Mouse (Mus musculus) limb, embryonic 11.5 days (tissue): ENCODE measurements around the gene Evx2. TPM values are rescaled to one million over a fixed set of nuclear protein-coding genes. Genes with fewer than 3 reads are reported as not detected.

Experiments
- ATAC-seq: fragments of 200-750 bp; cut with Nextera tagmentation; 2 replicates; pipeline ENCODE4 v1.8.0; 2017; ENCODE audit warnings: low read depth; ENCODE audit not compliant: insufficient number of reproducible peaks, low FRiP score, low TSS enrichment
- DNase-seq: peaks from one replicate; pipeline ENCODE4 v3.0.0-alpha.2; 2015; ENCODE audit warnings: low spot score
- H3K27ac ChIP-seq: fragments of 300-500 bp; sonication (generic); replicated peaks from 2 replicates; pipeline ENCODE4 v1.5.1; 2014; ENCODE audit warnings: low read depth, mild to moderate bottlenecking, low read length
- H3K27me3 ChIP-seq: fragments of 300-500 bp; sonication (generic); 2 replicates; pipeline ENCODE4 v1.6.1; 2014; ENCODE audit warnings: mild to moderate bottlenecking, low read length, mixed read lengths; ENCODE audit not compliant: control insufficient read depth, insufficient read depth
- H3K36me3 ChIP-seq: fragments of 300-500 bp; sonication (generic); 2 replicates; pipeline ENCODE4 v1.6.1; 2014; ENCODE audit warnings: mild to moderate bottlenecking, low read length, moderate library complexity, mixed read lengths; ENCODE audit not compliant: control insufficient read depth, insufficient read depth
- H3K4me1 ChIP-seq: fragments of 300-500 bp; sonication (generic); 2 replicates; pipeline ENCODE4 v1.6.1; 2014; ENCODE audit warnings: low read length, mixed read lengths; ENCODE audit not compliant: control insufficient read depth, insufficient read depth
- H3K4me2 ChIP-seq: fragments of 300-500 bp; sonication (generic); 2 replicates; pipeline ENCODE4 v1.6.1; 2014; ENCODE audit warnings: low read depth, mild to moderate bottlenecking, moderate library complexity; ENCODE audit not compliant: severe bottlenecking
- H3K4me3 ChIP-seq: fragments of 300-500 bp; sonication (generic); 2 replicates; pipeline ENCODE4 v1.5.1; 2014; ENCODE audit warnings: low read depth, low read length
- H3K9ac ChIP-seq: fragments of 300-500 bp; sonication (generic); 2 replicates; pipeline ENCODE4 v1.6.1; 2014; ENCODE audit warnings: mild to moderate bottlenecking, low read length
- H3K9me3 ChIP-seq: fragments of 300-500 bp; sonication (generic); 2 replicates; pipeline ENCODE4 v1.6.1; 2016; ENCODE audit warnings: low read length; ENCODE audit not compliant: control insufficient read depth
- WGBS: fragments of 180-500 bp; shearing (Covaris S2); extraction: QIAGEN DNeasy Blood & Tissue Kit; methylation state at CpG from one replicate; pipeline ENCODE4 v1.1.7; 2014; 5-methylcytosine and 5-hydroxymethylcytosine counted together
- polyA plus RNA-seq: library from polyadenylated mRNA; unstranded; fragments of >200 nt; fragmentation: Nextera tagmentation; extraction: Ambion mirVana; gene quantifications from 2 replicates; pipeline ENCODE4 v1.2.1, GENCODE M21; 2014

The Evx2 gene
- polyA plus RNA-seq, 1 experiment from 2014 or later = 3.8 TPM

- Histone ChIP-seq H3K4me1 (peaks cover 22% of the 10 kb centered on the region), H3K9ac (peak within 1 kb of the TSS; percentile 90), H3K9me3 (no peaks in the 10 kb centered on the region), H3K4me2 (peak within 1 kb of the TSS; percentile 47), H3K27me3 (peaks cover 20% of the 10 kb centered on the region), H3K27ac (peak within 1 kb of the TSS; percentile 90), H3K36me3 (no peaks in the 10 kb centered on the region), H3K4me3 (peak within 1 kb of the TSS; percentile 52)
- peak; percentile 53; the same call in 1 of the 2 replicates for ATAC-seq
- under 1% methylated on average over 47 of the region's 47 CpGs for WGBS
- peak; percentile 77 for DNase-seq
Observed at GRCm38 (mm10) chr2:74674881-74675665, 15.7 kb upstream of the Evx2 start, which contains the start of gene Hoxd12. Gene Hoxd12, plus strand, starts transcription at chr2:74675013.

GRCm38 (mm10) chr2:74673835-74674425, 14.6 kb upstream of the Evx2 start:
- Histone ChIP-seq H3K4me1 (peaks cover 15% of the 10 kb centered on the region), H3K27ac (peak overlapping the region; percentile 90), H3K9me3 (no peaks in the 10 kb centered on the region), H3K4me2 (peak overlapping the region; percentile 47), H3K4me3 (peak overlapping the region; percentile 52), H3K36me3 (no peaks in the 10 kb centered on the region), H3K27me3 (peaks cover 27% of the 10 kb centered on the region), H3K9ac (peak overlapping the region; percentile 90)
- under 1% methylated on average over 24 of the region's 24 CpGs for WGBS
- DNase-seq (peak; percentile 88), ATAC-seq (peak; percentile 45; the same call in 1 of the 2 replicates)

DNA sequence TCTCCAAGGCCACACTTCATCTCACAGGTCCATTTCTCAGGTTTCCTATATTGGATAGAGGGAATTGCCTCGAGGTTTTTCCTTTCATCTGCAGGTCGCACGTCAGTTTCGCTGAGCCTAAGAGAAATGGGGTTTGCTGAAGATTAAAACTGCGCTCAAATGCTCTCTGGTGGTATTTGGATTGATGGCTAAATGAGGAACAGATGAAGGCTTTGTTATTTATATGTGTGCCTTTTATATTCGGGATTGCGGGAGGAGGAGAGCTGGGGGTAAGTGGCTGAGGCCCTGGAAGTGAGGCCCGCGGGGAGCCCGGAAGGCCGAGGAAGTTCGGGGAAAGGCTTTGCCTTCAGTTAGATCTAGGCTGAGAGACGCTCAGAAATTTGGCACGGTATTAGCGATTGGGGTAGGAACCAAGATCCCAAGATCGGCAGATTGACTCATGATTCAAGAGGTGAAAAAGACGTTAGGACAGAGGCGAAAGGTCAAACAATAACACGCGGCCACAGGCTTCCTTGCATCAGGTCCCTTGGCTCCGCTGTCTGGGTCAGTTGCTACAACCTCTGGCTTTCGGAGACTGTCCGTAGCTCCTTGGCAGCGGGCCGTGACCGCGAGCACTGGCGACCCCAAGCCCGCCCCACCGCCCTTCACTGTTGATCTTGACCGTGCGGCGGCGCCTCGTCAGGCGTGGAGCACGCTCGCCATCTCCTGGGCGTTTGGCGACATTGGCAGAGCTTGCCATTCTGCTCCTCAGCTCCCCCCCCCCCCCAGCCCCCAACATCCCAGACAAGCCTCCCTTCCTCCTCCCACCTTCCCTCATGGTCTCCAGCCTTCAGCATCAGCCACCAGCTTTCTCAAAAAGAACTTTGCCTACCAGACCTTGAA, 13.4 kb upstream of the Evx2 start:
- Histone ChIP-seq H3K4me1 (peaks cover 18% of the 10 kb centered on the region), H3K4me3 (peak overlapping the region; percentile 28), H3K4me2 (peak overlapping the region; percentile 47), H3K36me3 (no peaks in the 10 kb centered on the region), H3K27me3 (peaks cover 34% of the 10 kb centered on the region), H3K9me3 (no peaks in the 10 kb centered on the region), H3K9ac (peak overlapping the region; percentile 60), H3K27ac (peak overlapping the region; percentile 90)
- under 1% methylated on average over 40 of the region's 40 CpGs for WGBS
- peak; percentile 91 for DNase-seq
- ATAC-seq = peak; percentile 34

GRCm38 (mm10) chr2:74671847-74672246, 12.5 kb upstream of the Evx2 start:
- peak overlapping the region; percentile 28 for H3K4me3 ChIP-seq
- H3K9me3 ChIP-seq = no peaks in the 10 kb centered on the region
- ATAC-seq (no peak), DNase-seq (peak; percentile 40)
- peak overlapping the region; percentile 55 for H3K9ac ChIP-seq
- H3K36me3 ChIP-seq = no peaks in the 10 kb centered on the region
- H3K27ac ChIP-seq = 0 out of 2 replicates have a peak overlapping the region, but pooled peaks have one; percentile 74
- H3K27me3 ChIP-seq = peaks cover 36% of the 10 kb centered on the region
- H3K4me2 ChIP-seq = peak overlapping the region; percentile 47
- peaks cover 18% of the 10 kb centered on the region for H3K4me1 ChIP-seq
- under 1% methylated on average over 5 of the region's 5 CpGs for WGBS

DNA sequence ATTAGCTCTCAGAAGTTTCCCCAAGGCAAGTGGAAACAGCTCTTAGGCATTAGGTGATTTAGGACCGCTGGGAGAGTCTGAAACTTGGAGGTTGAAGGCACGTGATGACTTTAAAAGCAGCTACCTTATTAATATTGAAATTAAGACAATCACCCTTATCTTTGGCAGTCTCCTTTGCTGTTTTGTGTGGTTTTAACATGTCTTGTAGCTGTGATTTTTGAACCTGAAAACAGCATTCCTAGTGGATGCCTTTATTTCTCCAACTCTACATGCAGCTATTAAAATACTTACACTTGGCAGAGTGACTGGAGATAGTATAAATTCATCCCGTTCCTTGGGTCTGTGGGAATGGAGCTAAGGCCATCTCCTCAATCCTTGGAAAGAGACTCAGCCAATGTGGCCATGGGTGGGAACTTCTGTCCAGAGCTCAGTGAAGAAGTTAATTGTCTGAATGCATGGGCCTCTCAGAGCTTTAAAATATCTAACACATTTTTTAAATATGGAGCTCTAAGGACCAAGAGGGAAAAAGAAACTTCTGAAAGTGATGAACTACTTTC, 11.4 kb upstream of the Evx2 start:
- ATAC-seq = no peak
- Histone ChIP-seq H3K4me2 (peak overlapping the region; percentile 47), H3K36me3 (no peaks in the 10 kb centered on the region), H3K27ac (no peak overlapping the region), H3K27me3 (peaks cover 43% of the 10 kb centered on the region), H3K4me3 (peak overlapping the region; percentile 63), H3K9me3 (no peaks in the 10 kb centered on the region), H3K9ac (peak overlapping the region; percentile 50), H3K4me1 (peaks cover 18% of the 10 kb centered on the region)
- WGBS = 3% methylated on average over 3 of the region's 3 CpGs
- DNase-seq = no peak

GRCm38 (mm10) chr2:74669650-74670235, 10.4 kb upstream of the Evx2 start:
- no peaks in the 10 kb centered on the region for H3K9me3 ChIP-seq
- peak overlapping the region; percentile 90 for H3K9ac ChIP-seq
- 0 out of 2 replicates have a peak overlapping the region, but pooled peaks have one; percentile 5 for H3K27ac ChIP-seq
- H3K36me3 ChIP-seq = no peaks in the 10 kb centered on the region
- peak overlapping the region; percentile 63 for H3K4me3 ChIP-seq
- H3K4me1 ChIP-seq = peaks cover 17% of the 10 kb centered on the region
- ATAC-seq (no peak), DNase-seq (peak; percentile 62)
- H3K4me2 ChIP-seq = peak overlapping the region; percentile 88
- peaks cover 44% of the 10 kb centered on the region for H3K27me3 ChIP-seq
- WGBS = under 1% methylated on average over 14 of the region's 14 CpGs

GRCm38 (mm10) chr2:74669230-74669578, 9.8 kb upstream of the Evx2 start:
- no peaks in the 10 kb centered on the region for H3K9me3 ChIP-seq
- no peaks in the 10 kb centered on the region for H3K36me3 ChIP-seq
- H3K4me3 ChIP-seq = peak overlapping the region; percentile 63
- H3K27ac ChIP-seq = peak overlapping the region; percentile 84
- H3K4me1 ChIP-seq = peaks cover 13% of the 10 kb centered on the region; the same call in 1 of the 2 replicates
- peak overlapping the region; percentile 88 for H3K4me2 ChIP-seq
- peak overlapping the region; percentile 90 for H3K9ac ChIP-seq
- DNase-seq = peak; percentile 42
- peaks cover 44% of the 10 kb centered on the region for H3K27me3 ChIP-seq
- 0% methylated on average over 3 of the region's 3 CpGs for WGBS
- ATAC-seq = no peak
